Mouse (Mus musculus) bone marrow macrophage, adult 2 months (primary cell): ENCODE measurements around the gene Tgfbr2.

ENCODE experiments used
- CTCF ChIP-seq: IDR thresholded peaks from 2 replicates; pipeline ENCODE4 v1.5.1; 2012; ENCODE audit warnings: low read depth, mild to moderate bottlenecking, low read length, moderate library complexity
- POLR2A ChIP-seq: IDR thresholded peaks from 2 replicates; pipeline ENCODE4 v1.6.1; 2012; ENCODE audit warnings: mild to moderate bottlenecking, low read depth, low read length, borderline replicate concordance

GRCm38 (mm10) chr9:116178151-116178550, 3.0 kb upstream of the Tgfbr2 start:
- TF ChIP-seq POLR2A (no peak), CTCF (no peak)
